Comparison of ENCODE assay signal across 9 mouse cellular contexts in genomic region chr11:120493351-120493750, GRCm38 (mm10). TPM values are rescaled to one million over a fixed set of nuclear protein-coding genes. Genes with fewer than 3 reads are reported as not detected.
DNase-seq lines count a peak whose midpoint lies in the region; ATAC-seq and TF ChIP-seq lines count a peak whose summit lies in the region.
"Had no signal": no experiment of that assay in that cellular context is flagged by ENCODE, and none has a peak within 500 bp of the region (broad histone marks: within the 10 kb centered on the region; RNA-seq: fewer than 3 reads in every experiment).

No protein-coding gene starts in this region.

- peak overlapping the region; percentile 82 for H3K27ac ChIP-seq in kidney, adult 2 months (ENCODE audit: insufficient read depth, low read depth, low read length)
- H3K27ac ChIP-seq in hindbrain, embryonic 10.5 days = peak overlapping the region; percentile 94; the same call in 1 of the 2 replicates
- peak overlapping the region; percentile 79; the same call in 1 of the 2 replicates for H3K27ac ChIP-seq in limb, embryonic 13.5 days
- peak overlapping the region; percentile 78; the same call in 1 of the 2 replicates for H3K27ac ChIP-seq in small intestine, adult 2 months (ENCODE audit: insufficient read depth, low read depth, low read length)

- ATAC-seq in limb, embryonic 13.5 days (ENCODE audit: low FRiP score, low read depth) = no peak

- peaks cover 21% of the 10 kb centered on the region for H3K4me1 ChIP-seq in kidney, adult 2 months (ENCODE audit: control insufficient read depth, insufficient read depth, low read length)
- H3K4me1 ChIP-seq in hindbrain, embryonic 10.5 days (replicated peaks) = peaks cover 49% of the 10 kb centered on the region
- peaks cover 42% of the 10 kb centered on the region for H3K4me1 ChIP-seq in limb, embryonic 13.5 days
- H3K4me1 ChIP-seq in small intestine, adult 2 months (ENCODE audit: control insufficient read depth, insufficient read depth, insufficient read length, low read length) = peaks cover 28% of the 10 kb centered on the region

- DNase-seq in kidney, adult 2 months = peak; percentile 50
- DNase-seq in kidney, postnatal 10 days = no peak
- DNase-seq in hindbrain, embryonic 10.5 days (ENCODE audit: low spot score) = no peak
- no peak for DNase-seq in right cerebral cortex, postnatal 25 days
- DNase-seq in layer of hippocampus, adult 11-12 months (ENCODE audit: low spot score) = no peak
- DNase-seq in retina, postnatal 1 day = no peak
- DNase-seq: layer of hippocampus, adult 9-11 months had no signal

- no peak for TF ChIP-seq CTCF in kidney, adult 2 months (conservative IDR thresholded peaks at IDR 0.05; ENCODE audit: insufficient read depth, insufficient read length, low read depth, low read length)
- TF ChIP-seq CTCF in small intestine, adult 2 months (IDR thresholded peaks at IDR 0.05; ENCODE audit: extremely low read depth, insufficient read length, insufficient replicate concordance, low read depth, low read length) = no peak

- H3K4me2 ChIP-seq in limb, embryonic 13.5 days (replicated peaks) = peak overlapping the region; percentile 97

- no peak for TF ChIP-seq POLR2A in kidney, adult 2 months (IDR thresholded peaks at IDR 0.05; ENCODE audit: low read depth, low read length)
- TF ChIP-seq POLR2A in small intestine, adult 2 months (IDR thresholded peaks at IDR 0.05; ENCODE audit: low read depth, low read length) = no peak

- WGBS in kidney, adult 2 months = 18% methylated on average over 3 of the region's 3 CpGs
- WGBS in hindbrain, embryonic 10.5 days = 67% methylated on average over 3 of the region's 3 CpGs
- WGBS in limb, embryonic 13.5 days = 48% methylated on average over 3 of the region's 3 CpGs
- 10% methylated on average over 3 of the region's 3 CpGs for WGBS in small intestine, adult 2 months

- H3K27me3 ChIP-seq in kidney, adult 2 months (replicated peaks; ENCODE audit: control insufficient read depth, insufficient read depth, low read length) = no peaks in the 10 kb centered on the region
- no peaks in the 10 kb centered on the region for H3K27me3 ChIP-seq in hindbrain, embryonic 10.5 days (ENCODE audit: insufficient read depth, poor library complexity, severe bottlenecking)
- H3K27me3 ChIP-seq in limb, embryonic 13.5 days = no peaks in the 10 kb centered on the region
- no peaks in the 10 kb centered on the region for H3K27me3 ChIP-seq in small intestine, adult 2 months (ENCODE audit: control insufficient read depth, insufficient read depth, low read length)

- H3K36me3 ChIP-seq in kidney, adult 2 months (ENCODE audit: control insufficient read depth, insufficient read depth, low read length) = peaks cover 4% of the 10 kb centered on the region; the same call in 1 of the 2 replicates
- peaks cover 65% of the 10 kb centered on the region for H3K36me3 ChIP-seq in hindbrain, embryonic 10.5 days
- peaks cover 51% of the 10 kb centered on the region for H3K36me3 ChIP-seq in limb, embryonic 13.5 days
- peaks cover 47% of the 10 kb centered on the region for H3K36me3 ChIP-seq in small intestine, adult 2 months (ENCODE audit: control insufficient read depth, insufficient read depth, low read length)

- peak overlapping the region; percentile 87 for H3K4me3 ChIP-seq in kidney, adult 2 months (ENCODE audit: insufficient read depth, low read depth, low read length)
- peak overlapping the region; percentile 96 for H3K4me3 ChIP-seq in hindbrain, embryonic 10.5 days
- H3K4me3 ChIP-seq in limb, embryonic 13.5 days = peak overlapping the region; percentile 94
- H3K4me3 ChIP-seq in small intestine, adult 2 months (ENCODE audit: low read depth, low read length) = peak overlapping the region; percentile 48

- H3K9ac ChIP-seq in limb, embryonic 13.5 days = peak overlapping the region; percentile 85

- no peaks in the 10 kb centered on the region for H3K9me3 ChIP-seq in hindbrain, embryonic 10.5 days
- no peaks in the 10 kb centered on the region for H3K9me3 ChIP-seq in limb, embryonic 13.5 days

RNA-seq across cellular contexts. Expression of gene Slc25a10, which starts 1.7 kb away (rescaled TPM):
- polyA plus RNA-seq in kidney, adult 2 months (2012; rRNA removed) = 751 and 939 TPM in 2 replicates
- 50.6 and 53.3 TPM in 2 replicates for polyA plus RNA-seq in hindbrain, embryonic 10.5 days (2016; fragmentation: Nextera tagmentation; extraction: Ambion mirVana)
- 46.8 and 49.0 TPM in 2 replicates for polyA plus RNA-seq in limb, embryonic 13.5 days (2015; fragmentation: Nextera tagmentation; extraction: Ambion mirVana)
- 298 and 416 TPM in 2 replicates for polyA plus RNA-seq in small intestine, adult 2 months (2012; rRNA removed)

RNA-seq across cellular contexts. Expression of gene Mrpl12, which starts 8.9 kb away (rescaled TPM):
- polyA plus RNA-seq in kidney, adult 2 months (2012; rRNA removed) = 282 and 300 TPM in 2 replicates
- 171 and 186 TPM in 2 replicates for polyA plus RNA-seq in hindbrain, embryonic 10.5 days (2016; fragmentation: Nextera tagmentation; extraction: Ambion mirVana)
- 120 and 124 TPM in 2 replicates for polyA plus RNA-seq in limb, embryonic 13.5 days (2015; fragmentation: Nextera tagmentation; extraction: Ambion mirVana)
- 130 and 155 TPM in 2 replicates for polyA plus RNA-seq in small intestine, adult 2 months (2012; rRNA removed)

RNA-seq across cellular contexts. Expression of gene Arl16, which starts 25.9 kb away (rescaled TPM):
- 21.1 and 23.8 TPM in 2 replicates for polyA plus RNA-seq in kidney, adult 2 months (2012; rRNA removed)
- 59.6 and 62.3 TPM in 2 replicates for polyA plus RNA-seq in hindbrain, embryonic 10.5 days (2016; fragmentation: Nextera tagmentation; extraction: Ambion mirVana)
- 65.8 and 67.9 TPM in 2 replicates for polyA plus RNA-seq in limb, embryonic 13.5 days (2015; fragmentation: Nextera tagmentation; extraction: Ambion mirVana)
- polyA plus RNA-seq in small intestine, adult 2 months (2012; rRNA removed) = 14.3 and 15.4 TPM in 2 replicates

RNA-seq across cellular contexts. Expression of gene Ccdc137, which starts 35.4 kb away (rescaled TPM):
- polyA plus RNA-seq in kidney, adult 2 months (2012; rRNA removed) = 14.8 and 15.1 TPM in 2 replicates
- 34.4 and 37.3 TPM in 2 replicates for polyA plus RNA-seq in hindbrain, embryonic 10.5 days (2016; fragmentation: Nextera tagmentation; extraction: Ambion mirVana)
- 37.1 and 41.7 TPM in 2 replicates for polyA plus RNA-seq in limb, embryonic 13.5 days (2015; fragmentation: Nextera tagmentation; extraction: Ambion mirVana)
- polyA plus RNA-seq in small intestine, adult 2 months (2012; rRNA removed) = 3.6 and 4.4 TPM in 2 replicates

RNA-seq across cellular contexts. Expression of gene Oxld1, which starts 35.5 kb away (rescaled TPM):
- polyA plus RNA-seq in kidney, adult 2 months (2012; rRNA removed) = 48.6 and 49.3 TPM in 2 replicates
- 12.5 and 13.2 TPM in 2 replicates for polyA plus RNA-seq in hindbrain, embryonic 10.5 days (2016; fragmentation: Nextera tagmentation; extraction: Ambion mirVana)
- polyA plus RNA-seq in limb, embryonic 13.5 days (2015; fragmentation: Nextera tagmentation; extraction: Ambion mirVana) = 12.2 and 12.4 TPM in 2 replicates
- 16.6 and 23.6 TPM in 2 replicates for polyA plus RNA-seq in small intestine, adult 2 months (2012; rRNA removed)
